Mouse (Mus musculus): ENCODE data around the gene Mex3d.

Gene Mex3d

DNA sequence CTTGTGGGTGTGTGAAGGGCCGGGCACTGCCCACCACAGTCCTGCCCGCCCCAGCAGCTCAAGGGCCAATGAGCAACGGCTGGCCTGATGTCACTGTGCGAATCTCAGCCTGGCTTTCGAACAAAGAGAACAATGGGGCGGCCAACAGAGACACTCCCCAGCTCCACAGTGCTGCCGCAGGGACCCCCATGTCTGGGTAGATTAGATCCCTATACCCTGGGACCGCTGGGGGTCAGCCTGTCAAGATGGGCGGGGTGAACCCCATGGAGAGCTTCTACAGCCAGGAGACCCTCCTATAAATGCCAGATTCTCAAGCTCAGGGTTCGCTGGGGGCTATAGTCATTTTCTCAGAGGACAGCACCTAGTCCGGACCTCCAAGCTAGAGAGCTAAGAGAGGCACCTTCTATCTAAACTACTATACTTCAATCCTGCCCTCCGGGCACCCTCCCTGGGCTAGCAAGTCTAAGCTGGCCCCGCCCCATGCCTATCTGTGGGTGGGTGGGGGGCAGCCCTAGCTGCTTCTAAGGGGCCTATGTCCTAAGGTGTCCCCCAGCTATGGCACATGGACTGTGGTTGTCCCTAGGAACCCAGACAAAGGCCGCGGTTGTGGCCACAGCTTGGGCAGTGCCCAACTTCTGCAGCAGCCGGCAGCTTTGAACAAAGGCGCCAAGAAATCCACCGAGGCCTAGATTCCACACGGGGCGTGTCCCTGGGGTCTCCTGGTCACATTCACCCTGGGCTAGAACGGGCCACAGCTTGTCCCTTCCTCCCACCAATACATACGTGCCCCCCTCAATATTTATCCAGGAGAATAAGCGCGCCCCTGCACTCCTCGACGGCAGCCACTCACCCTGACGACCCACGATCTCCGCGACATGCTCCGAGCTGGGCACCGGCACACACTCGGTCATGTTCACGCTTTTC is 1.4 kb downstream of the Mex3d start:
- DNase-seq, result no peak

DNA sequence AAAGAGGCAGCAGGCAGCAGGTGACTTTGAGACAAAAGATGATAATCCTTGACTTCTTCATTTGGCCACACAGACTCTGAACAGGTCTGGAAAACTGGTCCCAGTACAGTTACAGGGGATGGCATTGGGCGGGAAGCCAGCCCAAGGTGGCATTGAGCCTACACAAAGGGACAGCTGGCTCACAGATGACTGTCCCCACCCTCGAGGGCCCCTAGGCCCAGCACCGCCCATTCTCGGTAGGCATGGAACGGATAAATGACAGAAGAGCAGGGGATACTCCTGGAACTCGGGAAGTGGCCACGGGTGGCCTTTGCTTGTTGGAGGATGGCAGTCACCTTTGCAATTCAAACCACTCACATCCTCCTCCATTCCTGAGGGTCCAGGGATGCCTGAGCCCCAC is 2.1 kb downstream of the Mex3d start:
- DNase-seq, result no peak

DNA sequence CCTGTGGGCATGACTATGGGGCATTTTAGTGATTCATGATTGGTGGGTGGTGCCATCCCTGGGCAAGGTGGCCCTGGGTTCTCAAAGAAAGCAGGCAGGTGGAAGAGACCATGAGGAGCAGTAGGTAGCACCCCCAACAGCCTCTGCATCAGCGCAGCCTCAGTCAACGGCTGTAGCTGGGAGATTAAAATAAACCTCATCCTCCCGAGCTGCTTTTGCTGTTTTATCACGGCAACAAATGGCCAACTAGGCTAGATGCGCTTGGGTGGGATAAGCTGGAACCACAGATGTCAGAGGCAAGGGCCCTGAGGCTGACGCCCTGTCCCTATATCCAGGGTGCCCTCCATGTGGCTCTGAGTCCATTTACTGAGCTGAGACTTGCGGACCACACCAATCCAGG is 2.8 kb downstream of the Mex3d start:
- DNase-seq, result no peak

DNA sequence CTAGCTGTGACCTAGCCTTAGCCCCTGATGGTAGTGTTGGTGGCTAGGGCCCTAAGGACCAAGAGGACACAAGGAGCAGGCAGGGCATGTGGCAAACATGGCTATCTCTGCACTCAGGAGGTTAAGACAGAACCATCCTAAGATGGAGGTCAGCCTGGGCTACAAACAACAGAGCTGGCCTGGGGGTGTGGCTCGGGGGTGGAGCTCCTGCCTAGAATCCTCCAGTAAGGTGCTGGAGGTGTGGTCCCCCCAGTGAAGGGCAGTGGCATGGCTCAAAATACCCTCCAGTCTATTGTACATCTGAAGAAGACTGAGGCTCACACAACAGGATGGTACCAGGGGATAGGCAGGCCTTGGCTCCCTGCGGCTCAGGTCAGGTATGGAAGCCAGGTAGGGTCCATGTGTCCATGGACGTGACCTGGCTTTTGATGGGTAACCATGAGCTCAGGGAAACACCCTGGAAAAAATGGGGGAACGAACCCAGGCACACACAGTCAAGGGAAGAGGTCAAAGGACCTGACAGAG is 3.3 kb downstream of the Mex3d start:
- no peak for DNase-seq

DNA sequence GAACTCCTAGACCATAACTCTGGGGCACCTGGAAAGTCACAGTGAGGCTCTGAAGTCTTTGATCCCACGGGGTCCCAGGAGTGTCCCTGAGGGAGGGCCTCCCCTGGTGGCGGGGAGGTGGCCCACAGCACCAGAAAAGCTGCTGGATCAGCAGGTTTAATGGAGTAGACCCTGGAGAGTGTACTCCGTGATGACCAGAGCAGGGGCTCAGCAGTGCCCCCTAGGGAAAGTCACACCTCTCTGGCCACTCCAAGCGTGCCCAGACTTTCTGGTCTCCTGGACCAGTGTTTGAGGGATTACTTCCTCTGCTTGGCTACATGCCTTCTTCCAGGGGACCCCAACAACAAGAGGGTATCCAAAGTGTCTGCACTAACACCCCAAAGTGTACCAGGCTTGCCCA is 4.0 kb downstream of the Mex3d start:
- no peak for DNase-seq

DNA sequence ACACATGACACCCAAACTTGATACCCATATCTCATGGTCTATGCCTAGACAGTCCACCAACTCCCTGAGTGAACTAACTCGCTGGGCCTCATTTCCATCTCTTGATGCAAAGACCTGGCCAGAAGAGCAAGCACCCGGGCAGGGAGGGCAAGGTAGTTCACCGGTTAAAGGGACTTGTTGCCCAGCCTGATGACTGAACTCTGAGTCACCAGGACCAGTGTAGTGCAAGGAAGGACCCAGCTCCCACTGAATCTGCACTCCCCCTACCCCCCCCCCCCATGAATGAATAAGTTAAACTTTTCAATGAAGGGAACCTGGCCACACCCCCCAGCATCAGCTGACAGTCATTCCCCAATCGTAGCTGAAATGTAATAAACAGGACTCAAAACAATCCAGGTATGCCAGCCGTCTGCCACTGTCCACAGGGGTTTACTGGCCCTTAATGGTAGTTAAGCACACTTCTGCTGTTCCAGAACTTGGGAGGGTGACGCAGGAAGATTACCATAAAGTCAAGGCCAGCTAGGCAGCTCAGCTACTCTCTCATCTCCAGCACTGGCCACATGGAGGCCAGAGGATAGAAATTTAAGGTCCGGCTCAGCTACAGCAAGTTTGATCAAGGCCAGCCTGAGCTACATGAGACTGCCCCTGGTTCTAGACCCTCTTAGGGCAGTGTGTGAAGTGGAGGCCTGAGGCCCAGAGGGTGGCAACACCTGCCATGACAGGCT is 4.7 kb downstream of the Mex3d start:
- DNase-seq, result no peak

DNA sequence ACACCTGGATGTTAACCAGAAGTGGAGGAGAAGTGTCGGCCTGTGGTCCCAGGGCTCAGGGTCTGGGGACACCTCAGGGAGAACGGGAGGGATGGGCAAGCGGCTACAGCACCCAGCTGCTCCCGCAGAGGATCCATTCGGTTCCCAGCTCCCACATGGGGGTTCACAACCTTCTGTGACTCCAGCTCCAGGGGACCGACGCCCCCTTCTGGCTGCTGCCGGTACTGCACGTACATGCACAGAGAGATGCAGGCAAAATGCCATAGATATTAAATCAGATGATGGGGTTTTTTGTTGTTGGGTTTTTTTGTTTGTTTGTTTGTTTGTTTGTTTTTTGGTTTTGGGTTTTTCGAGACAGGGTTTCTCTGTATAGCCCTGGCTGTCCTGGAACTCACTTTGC is 9.7 kb downstream of the Mex3d start:
- no peak for DNase-seq

DNA sequence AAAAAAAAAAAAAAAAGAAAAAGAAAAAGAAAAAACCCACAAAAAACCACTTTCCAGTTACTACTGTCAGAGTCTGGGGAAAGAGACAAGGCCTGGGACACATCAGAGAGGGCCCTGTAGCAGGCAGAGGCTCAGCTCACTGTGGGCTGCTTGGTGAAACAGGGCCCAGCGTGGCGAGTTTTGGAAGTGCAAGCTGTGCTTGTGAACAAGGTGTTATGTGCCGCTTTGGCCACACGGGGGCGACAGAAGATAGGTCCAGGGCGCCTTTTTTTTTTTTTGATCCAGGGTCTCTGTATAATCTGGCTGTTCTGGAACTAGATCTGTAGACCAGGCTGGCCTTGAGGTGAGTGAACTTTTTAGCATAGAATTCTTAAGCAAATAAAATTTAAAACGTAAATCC is 11.3 kb downstream of the Mex3d start:
- DNase-seq, result peak; percentile 84

DNA sequence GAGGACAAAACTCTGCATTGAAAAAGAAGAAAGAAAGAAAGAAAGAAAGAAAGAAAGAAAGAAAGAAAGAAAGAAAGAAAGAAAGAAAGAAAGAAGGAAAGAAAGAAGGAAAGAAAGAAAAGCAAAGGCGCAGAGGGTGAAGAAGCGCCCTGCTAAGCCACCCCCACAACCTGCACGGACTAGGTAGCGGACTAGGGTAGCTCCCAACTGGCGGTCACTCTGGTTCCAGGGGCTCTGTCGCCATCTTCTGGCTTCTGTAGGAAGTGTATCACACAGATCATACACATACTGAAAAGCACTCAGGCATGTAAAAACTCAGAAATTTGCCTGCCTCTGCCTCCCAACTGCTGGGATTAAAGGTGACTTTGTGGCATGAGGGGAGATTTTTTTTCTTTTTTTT is 13.4 kb downstream of the Mex3d start:
- DNase-seq, result peak; percentile 75

DNA sequence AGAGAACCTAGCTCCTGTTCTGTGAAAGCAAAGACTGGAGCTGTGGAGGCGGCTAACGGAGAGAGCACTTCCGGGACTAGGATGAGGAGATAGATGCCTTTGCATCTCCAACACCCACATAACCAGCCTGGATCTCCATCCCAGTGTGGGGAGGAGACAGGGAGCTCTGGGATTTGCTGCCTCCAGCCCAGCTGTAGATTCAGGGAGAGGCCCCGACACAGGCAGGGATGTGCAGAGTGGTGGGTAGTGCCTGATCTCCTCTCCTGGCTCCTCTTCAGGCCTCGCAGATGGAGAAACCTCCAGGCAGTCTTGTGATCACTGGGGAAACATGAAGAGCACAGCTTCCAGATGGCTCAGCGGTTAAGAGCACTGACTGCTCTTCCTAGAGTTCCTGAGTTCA is 14.8 kb downstream of the Mex3d start:
- DNase-seq, result no peak

DNA sequence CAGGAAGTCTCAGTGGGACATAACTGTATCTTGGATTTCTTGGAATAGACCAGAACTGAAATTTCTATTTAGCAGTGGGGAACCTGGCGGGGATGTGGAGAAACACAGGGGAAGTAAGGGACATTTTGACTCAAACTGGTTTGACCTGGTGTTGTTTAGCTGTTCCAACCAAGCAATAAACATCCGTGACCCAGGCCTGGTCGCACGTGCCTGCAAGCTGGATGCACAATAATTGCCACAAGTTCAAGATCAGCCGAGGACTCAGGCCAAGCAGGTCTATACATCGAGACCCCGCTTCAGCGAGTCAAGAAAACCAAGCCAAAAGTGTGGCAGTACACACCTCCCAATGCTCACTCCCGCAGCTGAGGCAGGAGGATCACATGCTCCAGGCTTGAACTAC is 15.5 kb downstream of the Mex3d start:
- no peak for DNase-seq

DNA sequence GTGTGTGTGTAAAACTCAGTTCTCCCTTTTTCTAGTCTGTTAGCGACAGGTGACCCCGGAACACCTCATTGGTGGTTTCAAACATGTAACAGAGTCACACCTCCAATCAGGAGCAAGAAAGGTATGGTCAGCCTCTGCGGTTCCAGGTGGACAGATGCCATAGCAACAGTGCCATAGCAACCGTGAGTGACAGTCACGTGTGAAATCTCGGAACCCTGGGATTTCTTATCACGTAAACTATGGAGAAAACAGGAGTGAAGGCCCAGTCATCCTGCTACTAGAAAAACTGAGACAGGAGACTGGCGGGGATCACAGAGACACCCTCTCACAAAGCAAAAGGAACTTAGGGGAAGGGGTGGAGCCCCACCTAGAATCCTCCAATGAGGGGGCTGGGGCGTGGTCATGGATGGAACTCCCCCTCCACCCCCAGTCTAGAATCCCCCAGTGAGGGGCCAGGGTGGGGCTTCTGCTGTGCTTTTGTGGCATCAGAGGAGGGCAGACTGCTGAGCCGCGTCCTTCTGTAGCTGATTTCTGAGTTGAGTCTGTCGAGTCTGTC is 16.0 kb downstream of the Mex3d start:
- DNase-seq, result peak; percentile 68

DNA sequence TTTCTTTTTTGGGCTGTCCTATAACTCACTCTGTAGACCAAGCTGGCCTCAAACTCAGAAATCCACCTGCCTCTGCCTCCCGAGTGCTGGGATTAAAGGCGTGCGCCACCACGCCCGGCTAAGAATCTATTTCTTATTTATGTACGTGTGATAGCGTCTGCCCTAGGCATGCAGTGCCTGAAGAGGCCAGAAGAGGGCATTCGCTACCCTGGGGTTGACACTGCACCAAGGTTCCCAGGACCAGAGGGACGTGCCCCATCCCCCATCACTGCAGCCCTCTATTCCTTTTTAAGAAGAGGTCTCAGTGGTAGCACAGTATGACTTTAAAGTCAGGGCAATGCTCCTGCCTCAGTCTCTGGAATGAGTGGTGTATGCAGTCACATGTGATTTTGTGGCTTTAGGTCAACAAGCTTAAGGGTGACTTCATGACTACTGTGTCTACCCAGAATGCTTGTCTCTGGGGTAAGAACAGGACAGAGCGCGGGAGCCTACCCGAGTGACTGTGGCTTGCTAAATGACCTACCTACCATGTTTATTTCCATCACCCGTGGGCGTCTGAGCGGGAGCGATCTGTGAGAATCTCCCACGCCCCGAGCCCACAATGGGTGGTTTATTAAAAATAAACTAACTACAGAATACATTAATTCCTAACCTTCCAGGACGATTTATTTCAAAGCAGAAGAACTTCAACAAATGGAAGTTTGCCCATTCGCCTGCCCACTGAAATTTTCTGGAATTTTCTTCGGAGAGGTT is 17.3 kb downstream of the Mex3d start:
- no peak for DNase-seq

DNA sequence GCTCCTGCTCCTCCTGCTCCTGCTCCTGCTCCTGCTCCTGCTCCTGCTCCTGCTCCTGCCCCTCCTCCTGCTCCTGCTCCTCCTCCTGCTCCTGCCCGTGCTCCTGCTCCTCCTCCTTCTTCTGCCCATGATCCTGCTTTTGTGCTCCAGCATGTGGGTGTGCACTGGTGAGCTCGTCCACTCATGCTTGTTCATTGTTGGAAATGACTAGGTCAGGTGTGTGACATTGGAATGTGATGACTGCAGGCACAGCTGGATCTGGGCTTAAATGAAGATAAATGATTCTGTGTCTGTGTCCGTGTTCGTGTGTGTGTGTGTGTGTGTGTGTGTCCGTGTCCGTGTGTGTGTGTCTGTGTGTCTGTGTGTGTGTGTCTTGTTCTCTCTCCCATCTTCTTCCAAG is 19.1 kb downstream of the Mex3d start:
- no peak for DNase-seq

DNA sequence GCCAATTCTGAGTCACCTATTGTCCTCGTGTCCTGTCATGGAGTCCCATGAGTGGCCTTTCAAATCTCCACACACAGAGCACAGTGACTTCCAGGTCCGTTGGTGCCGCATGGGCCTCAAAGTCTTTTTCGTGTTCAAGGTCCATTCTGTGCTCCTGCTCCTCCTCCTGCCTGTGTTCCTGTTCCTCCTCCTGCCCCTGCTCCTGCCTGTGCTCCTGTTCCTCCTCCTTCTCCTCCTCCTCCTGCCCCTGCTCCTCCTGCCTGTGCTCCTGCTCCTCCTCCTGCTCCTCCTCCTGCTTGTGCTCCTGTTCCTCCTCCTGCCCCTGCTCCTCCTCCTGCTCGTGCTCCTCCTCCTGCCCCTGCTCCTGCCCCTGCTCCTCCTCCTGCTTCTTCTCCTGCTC is 19.5 kb downstream of the Mex3d start:
- DNase-seq, result no peak

DNA sequence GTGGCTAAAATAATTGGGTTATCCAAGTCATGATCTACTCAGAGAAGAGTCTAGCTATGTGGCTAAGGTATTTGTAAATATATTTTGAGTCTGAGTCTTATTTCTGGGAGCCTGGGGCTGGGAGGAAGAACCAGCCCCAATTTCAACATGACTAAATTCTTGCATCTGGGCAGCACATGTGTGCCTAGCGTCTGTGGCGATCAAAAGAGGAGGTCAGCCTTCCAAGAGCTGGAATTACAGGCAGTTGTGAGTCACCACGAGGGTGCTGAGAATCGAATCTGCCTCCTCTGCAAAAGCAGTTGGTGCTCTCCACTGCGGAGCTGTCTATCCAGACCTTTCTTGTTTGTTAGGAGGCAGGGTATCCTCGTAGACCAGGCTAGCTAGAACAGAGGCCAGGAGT is 21.7 kb downstream of the Mex3d start:
- no peak for DNase-seq

DNA sequence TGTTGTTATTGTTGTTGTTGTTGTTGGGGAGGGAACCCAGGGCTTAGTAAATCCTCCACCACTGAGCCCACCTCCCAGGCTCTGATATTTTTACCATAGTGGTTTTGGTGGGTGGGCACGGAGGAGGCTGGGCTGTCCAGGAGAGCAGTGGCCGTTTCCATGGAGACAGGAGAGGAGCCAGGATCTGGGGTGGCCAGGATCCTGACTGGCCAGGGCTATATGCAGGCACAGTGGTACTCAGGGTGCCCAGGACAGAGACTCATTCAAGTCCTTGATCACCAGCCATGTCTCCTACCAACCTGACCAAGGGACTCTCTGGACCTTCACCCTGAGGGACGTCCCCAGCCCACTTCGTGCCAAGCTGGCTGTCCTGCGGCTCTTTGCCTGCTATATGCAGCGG is 23.7 kb downstream of the Mex3d start:
- no peak for DNase-seq

DNA sequence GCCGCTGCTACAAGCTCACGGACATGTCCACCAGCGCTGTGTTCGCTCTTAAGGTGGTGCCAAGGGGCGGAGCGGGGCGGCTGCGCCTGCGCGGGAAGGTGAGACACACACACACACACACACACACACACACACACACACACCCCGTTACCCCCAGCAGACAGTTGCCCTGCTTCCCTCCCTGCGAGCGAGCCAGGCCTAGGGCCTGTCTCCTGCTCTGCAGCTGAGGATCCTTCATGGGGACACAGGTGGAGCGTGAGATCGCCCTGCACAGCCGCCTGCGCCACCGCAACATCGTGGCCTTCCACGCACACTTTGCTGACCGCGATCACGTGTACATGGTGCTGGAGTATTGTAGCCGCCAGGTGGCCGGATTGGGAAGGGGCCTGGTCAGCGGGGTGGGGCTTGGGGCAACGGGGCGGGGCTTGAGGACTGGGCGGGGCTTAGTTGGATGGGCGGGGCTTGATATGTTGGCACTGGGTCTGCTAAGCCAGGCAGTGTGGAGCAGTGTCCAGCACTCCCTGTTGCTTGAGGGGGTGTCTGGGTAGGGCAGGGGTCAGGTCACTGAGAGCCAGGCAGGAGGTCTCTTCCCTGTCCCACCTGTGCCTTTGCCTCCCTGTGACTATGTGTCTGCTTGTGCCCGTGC is 29.3 kb downstream of the Mex3d start:
- DNase-seq, result peak; percentile 50

DNA sequence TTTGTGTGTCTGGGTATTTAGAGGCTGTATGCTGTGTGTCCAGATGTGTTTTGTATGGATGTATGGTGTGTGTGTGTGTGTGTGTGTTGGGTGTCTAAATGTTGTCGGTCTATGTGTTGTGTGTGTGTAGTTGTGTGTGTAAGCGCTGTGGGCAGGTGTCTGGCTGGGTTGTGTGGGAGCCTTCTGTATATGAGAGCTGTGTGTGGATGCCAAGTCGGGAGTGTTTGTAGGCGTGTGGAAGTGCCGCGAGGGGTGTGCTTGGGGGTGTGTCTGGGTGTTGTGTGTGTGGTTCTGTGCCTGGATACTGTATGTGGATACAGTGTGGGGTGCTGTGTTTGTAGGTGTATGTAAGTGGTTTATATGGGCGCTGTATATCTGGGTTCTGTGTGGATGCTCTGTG is 30.1 kb downstream of the Mex3d start:
- DNase-seq, result no peak

DNA sequence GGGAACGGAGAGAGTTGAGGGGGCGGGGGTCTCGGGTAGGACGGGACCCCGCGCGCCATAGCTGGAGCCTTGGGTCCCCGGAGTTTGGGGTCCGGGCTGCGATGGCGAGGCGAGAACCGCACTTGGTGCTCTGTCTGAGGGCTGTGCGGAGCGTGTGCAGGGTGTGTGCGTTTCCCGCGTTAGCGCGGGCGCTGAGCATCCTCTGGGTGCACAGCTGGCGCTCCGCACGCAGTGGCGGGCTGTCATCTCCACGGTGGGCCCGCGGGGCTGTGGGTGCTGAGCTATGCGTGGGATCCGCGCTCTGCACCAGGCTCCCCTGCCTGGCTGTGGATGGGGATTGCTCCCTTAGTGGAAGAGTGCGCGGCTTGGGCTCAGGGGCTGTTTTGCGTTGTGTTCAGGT is 30.7 kb downstream of the Mex3d start:
- DNase-seq, result no peak

DNA sequence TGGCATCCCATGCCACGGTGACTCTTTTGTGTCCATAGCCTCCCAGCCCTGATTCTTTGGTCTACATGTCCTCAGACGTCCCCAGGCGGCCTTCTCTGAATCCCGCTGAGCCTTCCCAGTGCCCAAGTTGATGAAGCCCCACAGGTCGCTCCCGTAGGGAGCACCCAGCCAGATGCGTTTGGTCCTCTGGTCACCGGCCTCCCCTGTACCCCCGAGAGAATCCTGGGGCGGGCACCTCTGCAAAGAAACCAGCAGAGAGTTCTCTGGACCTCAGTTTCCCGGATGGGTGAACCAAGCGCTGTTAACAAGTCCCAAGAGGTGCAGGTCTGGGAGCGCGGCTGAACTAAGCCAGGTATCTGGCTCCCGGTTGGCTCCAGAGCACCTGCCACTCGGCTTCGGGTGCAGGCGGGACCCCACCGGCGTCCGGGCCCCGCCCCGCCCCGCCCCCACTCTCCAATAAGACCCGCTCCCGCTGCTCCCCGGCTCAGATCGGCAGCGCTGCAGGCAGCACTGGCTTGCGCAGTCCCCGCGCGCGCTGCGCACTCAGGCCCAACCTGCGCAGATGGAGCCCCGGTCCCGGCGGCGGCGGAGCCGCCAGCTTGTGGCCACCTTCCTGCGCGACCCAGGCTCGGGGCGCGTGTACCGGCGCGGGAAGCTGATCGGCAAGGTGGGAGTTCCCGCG is 31.3 kb downstream of the Mex3d start, which contains the start of gene Plk5:
TSS of gene Plk5 (plus strand) at position 459 of the 682 bp plus-strand sequence.
- DNase-seq, result no peak

DNA sequence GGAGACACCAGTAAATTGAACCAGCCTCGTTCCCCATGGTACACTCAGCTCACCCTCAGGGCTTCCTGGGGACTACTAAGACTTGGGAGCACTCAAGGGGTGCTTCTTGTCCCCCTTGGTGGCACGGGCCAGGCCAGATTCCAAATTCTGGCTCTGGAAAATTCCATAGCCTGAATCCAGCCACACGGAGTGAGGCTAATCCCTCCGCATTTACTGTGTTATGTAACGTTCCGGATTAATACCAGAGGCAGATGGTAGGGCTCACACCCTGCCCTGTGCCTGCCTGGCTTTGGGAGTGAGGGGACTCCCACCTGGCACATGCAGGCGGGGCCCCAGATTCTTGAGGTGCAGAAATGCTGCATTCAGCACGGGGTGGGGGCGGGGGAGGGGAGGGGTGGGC is 32.0 kb downstream of the Mex3d start:
- DNase-seq, result no peak
